Mouse (Mus musculus): Measurements from ENCODE around the gene Maea. TPM values are rescaled to one million over a fixed set of nuclear protein-coding genes. Genes with fewer than 3 reads are reported as not detected.

Maea gene
- polyA plus RNA-seq, 1 experiment from 2014 or later, result 141 TPM

DNA sequence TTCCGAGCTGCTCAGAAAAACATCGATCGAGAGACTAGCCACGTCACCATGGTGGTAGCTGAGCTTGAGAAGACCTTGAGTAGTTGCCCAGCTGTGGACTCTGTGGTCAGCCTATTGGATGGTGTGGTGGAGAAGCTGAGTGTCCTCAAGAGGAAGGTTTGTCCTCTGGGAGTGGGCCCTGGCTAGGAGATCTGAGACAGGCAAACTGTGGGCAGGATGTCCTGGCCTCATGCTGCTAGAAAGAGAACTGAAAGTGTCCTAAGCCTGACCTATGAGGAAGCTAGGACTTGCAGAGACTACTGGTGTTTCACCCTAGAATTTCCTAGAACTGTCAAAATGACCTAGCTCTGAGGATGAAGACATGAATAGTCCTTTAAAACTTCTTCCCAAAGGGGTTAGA, 23.2 kb downstream of the Maea start:
- Histone ChIP-seq H3K4me1 (replicated peaks) (peaks cover 7% of the 10 kb centered on the region), H3K4me3 (replicated peaks) (no peak overlapping the region), H3K27me3 (no peaks in the 10 kb centered on the region), H3K4me2 (no peak overlapping the region), H3K27ac (no peak overlapping the region), H3K9ac (replicated peaks) (no peak overlapping the region), H3K36me3 (peaks cover 55% of the 10 kb centered on the region), H3K9me3 (no peaks in the 10 kb centered on the region)
- ATAC-seq (ENCODE audit: insufficient number of reproducible peaks, insufficient read depth, low FRiP score, low TSS enrichment, low read depth), result no peak
- WGBS, result 95% methylated on average over 4 of the region's 4 CpGs

DNA sequence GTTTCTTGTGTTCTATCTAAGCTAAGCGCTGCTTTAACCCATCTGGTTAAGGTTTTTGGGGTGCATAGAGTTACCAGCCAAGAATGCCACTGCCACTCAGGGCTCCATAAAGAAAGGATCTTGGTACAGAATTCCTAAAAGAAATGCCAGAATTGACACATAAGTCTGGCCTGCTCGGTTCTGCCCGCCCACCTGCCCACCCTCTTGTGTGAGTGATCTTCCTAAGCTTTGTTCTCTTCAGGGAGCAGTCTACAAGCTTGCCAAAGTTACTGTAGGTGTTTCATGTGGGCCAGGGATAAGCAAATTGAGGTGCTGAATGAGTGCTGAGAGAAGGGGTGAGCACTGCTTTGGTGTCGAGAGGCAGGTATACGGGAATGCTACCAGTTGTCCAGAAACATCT, 28.0 kb downstream of the Maea start:
- H3K4me2 ChIP-seq, result no peak overlapping the region
- 95% methylated on average over 5 of the region's 5 CpGs for WGBS
- no peak overlapping the region for H3K4me3 ChIP-seq (replicated peaks)
- no peak overlapping the region for H3K27ac ChIP-seq
- no peaks in the 10 kb centered on the region for H3K9me3 ChIP-seq
- no peak overlapping the region for H3K9ac ChIP-seq (replicated peaks)
- no peak for ATAC-seq (ENCODE audit: insufficient number of reproducible peaks, insufficient read depth, low FRiP score, low TSS enrichment, low read depth)
- H3K36me3 ChIP-seq, result peaks cover 100% of the 10 kb centered on the region
- no peaks in the 10 kb centered on the region for H3K27me3 ChIP-seq
- no peaks in the 10 kb centered on the region for H3K4me1 ChIP-seq (replicated peaks)

DNA sequence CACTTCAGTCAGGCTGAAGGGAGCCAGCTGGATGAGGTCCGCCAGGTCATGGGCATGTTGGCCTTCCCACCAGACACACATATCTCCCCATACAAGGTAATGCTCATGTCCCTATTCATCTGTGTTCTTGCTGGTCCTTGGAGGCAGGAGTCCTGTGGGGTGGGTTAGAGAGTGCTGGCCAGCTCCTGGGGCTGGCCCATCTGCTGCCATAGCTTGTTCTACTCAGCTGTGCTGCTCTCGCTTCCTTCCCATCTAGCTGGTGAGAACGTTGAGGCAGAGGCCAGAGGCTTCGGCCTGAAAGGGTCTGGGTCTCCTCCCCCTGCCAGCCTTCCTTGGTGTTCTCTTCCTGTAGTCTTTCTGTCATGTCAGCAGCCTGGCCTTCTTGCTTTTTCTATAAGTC, 33.3 kb downstream of the Maea start:
- WGBS, result 89% methylated on average over 4 of the region's 4 CpGs
- no peak overlapping the region for H3K9ac ChIP-seq (replicated peaks)
- no peak overlapping the region for H3K4me2 ChIP-seq
- no peak overlapping the region for H3K4me3 ChIP-seq (replicated peaks)
- no peaks in the 10 kb centered on the region for H3K9me3 ChIP-seq
- no peak overlapping the region for H3K27ac ChIP-seq
- no peaks in the 10 kb centered on the region for H3K4me1 ChIP-seq (replicated peaks)
- peaks cover 100% of the 10 kb centered on the region for H3K36me3 ChIP-seq
- no peaks in the 10 kb centered on the region for H3K27me3 ChIP-seq
- no peak for ATAC-seq (ENCODE audit: insufficient number of reproducible peaks, insufficient read depth, low FRiP score, low TSS enrichment, low read depth)

DNA sequence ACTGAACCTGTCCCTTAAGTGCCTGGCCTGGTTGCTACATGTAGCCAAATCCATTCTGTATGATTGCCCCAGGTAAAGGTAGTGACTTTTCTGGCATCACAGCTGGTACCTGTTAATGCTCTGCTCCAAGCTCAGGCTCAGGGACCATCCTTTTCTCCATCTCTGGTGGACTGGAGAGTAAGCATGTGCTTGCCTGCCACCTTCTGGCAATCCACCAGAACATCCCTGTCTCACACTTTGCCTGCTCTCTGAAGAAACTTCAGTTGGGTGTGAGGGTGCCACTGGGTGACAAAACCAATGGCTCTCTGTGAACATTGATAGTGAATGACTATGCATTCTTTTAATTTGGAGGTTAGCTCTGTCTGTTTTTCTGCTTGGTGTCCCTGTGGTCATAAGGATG, 35.8 kb downstream of the Maea start:
- Histone ChIP-seq H3K9ac (replicated peaks) (no peak overlapping the region), H3K27ac (no peak overlapping the region), H3K36me3 (peaks cover 87% of the 10 kb centered on the region), H3K4me2 (no peak overlapping the region), H3K4me3 (replicated peaks) (no peak overlapping the region), H3K9me3 (no peaks in the 10 kb centered on the region), H3K4me1 (replicated peaks) (no peaks in the 10 kb centered on the region), H3K27me3 (no peaks in the 10 kb centered on the region)
- no peak for ATAC-seq (ENCODE audit: insufficient number of reproducible peaks, insufficient read depth, low FRiP score, low TSS enrichment, low read depth)

DNA sequence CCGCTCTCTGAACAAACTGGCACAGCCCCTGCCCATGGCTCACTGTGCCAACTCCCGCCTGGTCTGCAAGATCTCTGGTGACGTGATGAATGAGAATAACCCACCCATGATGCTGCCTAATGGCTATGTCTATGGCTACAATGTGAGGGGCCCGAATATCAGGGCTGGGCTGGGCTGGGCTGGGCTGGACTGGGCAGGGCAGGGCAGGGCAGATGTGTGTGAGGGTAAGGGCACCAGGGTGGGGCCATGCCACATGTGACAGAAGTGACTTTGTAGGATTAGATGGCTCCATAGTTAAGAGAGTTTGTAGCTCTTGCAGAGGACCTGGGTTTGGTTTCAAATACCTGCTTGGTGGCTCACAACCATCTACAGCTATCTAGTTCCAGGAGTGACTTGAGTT, 36.4 kb downstream of the Maea start:
- 94% methylated on average over 4 of the region's 4 CpGs for WGBS
- Histone ChIP-seq H3K9ac (replicated peaks) (no peak overlapping the region), H3K27ac (no peak overlapping the region), H3K36me3 (peaks cover 81% of the 10 kb centered on the region), H3K9me3 (no peaks in the 10 kb centered on the region), H3K4me3 (replicated peaks) (no peak overlapping the region), H3K4me1 (replicated peaks) (no peaks in the 10 kb centered on the region), H3K27me3 (no peaks in the 10 kb centered on the region), H3K4me2 (no peak overlapping the region)
- no peak for ATAC-seq (ENCODE audit: insufficient number of reproducible peaks, insufficient read depth, low FRiP score, low TSS enrichment, low read depth)

DNA sequence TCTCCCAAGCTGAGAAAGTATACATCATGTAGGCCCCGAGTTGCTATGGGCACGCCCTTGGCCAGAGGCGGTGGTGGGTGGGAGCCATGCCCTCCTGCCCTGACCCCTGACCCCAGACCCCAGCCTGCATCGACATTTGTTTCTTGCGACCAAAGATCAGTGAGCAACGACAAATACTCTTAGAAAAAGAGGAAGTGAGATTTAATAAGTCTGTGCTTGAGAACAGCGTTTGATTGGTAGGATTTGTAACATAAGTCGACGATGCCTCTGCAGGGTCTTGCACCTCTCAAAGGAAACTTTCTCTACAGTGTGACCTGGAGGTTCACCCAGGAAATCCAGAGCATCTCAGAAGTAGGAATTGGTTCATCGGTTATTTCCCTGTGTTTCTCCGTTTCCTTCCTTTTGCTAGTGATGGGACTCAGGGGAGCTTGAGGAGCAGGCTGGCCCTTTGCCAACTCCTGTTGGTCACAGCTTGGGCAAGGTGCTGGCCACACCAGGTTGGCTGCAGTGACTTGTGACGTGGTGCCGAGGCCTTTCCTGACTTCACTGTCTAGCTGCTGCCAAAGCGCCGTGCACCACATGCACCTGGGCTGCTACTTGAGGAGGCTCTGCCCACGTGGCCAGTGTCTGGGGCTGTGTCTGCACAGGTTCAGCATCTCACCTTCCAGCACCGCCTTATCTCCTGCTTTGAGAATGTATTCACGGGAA, 37.2 kb downstream of the Maea start:
- 89% methylated on average over 18 of the region's 18 CpGs for WGBS
- no peak overlapping the region for H3K27ac ChIP-seq
- H3K36me3 ChIP-seq, result peaks cover 73% of the 10 kb centered on the region
- peaks cover 6% of the 10 kb centered on the region for H3K4me1 ChIP-seq (replicated peaks)
- no peaks in the 10 kb centered on the region for H3K27me3 ChIP-seq
- H3K4me2 ChIP-seq, result no peak overlapping the region
- no peaks in the 10 kb centered on the region for H3K9me3 ChIP-seq
- no peak overlapping the region for H3K9ac ChIP-seq (replicated peaks)
- no peak overlapping the region for H3K4me3 ChIP-seq (replicated peaks)
- no peak for ATAC-seq (ENCODE audit: insufficient number of reproducible peaks, insufficient read depth, low FRiP score, low TSS enrichment, low read depth)

DNA sequence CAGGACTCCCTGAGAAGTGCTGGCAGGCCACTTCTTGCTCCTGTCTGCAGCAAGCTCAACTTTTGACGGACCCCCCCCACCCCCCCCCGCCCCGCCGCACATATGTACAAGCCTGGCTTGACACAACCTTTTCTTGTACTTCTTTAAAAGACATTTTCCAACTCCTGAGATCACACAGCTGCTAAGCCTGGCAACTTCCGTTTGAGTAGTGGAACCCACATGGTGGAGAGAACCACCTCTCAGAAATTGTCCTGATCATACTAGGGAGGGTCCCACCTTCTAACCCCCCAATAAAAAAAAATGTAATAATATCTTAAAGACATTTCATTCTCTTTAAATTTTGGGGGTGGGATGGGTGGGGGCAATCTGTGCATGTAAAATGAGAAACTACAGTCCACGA, 41.9 kb downstream of the Maea start:
- no peak for ATAC-seq (ENCODE audit: insufficient number of reproducible peaks, insufficient read depth, low FRiP score, low TSS enrichment, low read depth)
- Histone ChIP-seq H3K4me3 (replicated peaks) (peak overlapping the region; percentile 65), H3K27ac (no peak overlapping the region), H3K9ac (replicated peaks) (peak overlapping the region; percentile 66), H3K4me2 (peak overlapping the region; percentile 82), H3K4me1 (replicated peaks) (peaks cover 18% of the 10 kb centered on the region), H3K27me3 (no peaks in the 10 kb centered on the region), H3K36me3 (peaks cover 38% of the 10 kb centered on the region), H3K9me3 (no peaks in the 10 kb centered on the region)
- 57% methylated on average over 6 of the region's 6 CpGs for WGBS

DNA sequence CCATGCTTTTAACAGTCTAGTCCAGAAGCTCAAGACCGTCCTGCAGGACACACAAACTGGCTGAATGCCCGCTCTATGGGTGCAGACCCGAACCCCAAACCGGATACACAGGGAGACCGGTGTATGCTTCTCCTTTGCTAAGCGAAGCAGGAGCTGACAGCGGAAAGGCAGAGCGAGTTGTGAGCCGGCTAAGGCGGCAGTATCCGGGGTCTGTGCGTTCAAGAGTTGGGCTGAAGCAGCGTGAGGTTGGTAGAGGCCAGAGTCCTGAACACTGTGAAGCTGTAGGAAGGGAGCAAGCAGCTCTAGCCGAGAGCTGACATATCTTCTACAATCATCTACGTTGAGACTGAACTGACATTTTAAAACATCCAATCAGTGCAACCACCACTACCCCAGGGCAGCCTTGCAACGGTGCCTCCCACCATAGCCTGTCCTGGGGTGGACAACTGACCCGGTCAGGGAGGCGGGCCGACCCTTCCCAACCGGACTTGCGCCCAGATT, 42.5 kb downstream of the Maea start:
- Histone ChIP-seq H3K36me3 (peaks cover 32% of the 10 kb centered on the region), H3K4me3 (replicated peaks) (peak overlapping the region; percentile 65), H3K9ac (replicated peaks) (peak overlapping the region; percentile 66), H3K4me1 (replicated peaks) (peaks cover 18% of the 10 kb centered on the region), H3K4me2 (peak overlapping the region; percentile 82), H3K27me3 (no peaks in the 10 kb centered on the region), H3K9me3 (no peaks in the 10 kb centered on the region), H3K27ac (peak overlapping the region; percentile 93)
- peak; percentile 21; the same call in 1 of the 2 replicates for ATAC-seq (ENCODE audit: insufficient number of reproducible peaks, insufficient read depth, low FRiP score, low TSS enrichment, low read depth)
- 2% methylated on average over 21 of the region's 21 CpGs for WGBS

DNA sequence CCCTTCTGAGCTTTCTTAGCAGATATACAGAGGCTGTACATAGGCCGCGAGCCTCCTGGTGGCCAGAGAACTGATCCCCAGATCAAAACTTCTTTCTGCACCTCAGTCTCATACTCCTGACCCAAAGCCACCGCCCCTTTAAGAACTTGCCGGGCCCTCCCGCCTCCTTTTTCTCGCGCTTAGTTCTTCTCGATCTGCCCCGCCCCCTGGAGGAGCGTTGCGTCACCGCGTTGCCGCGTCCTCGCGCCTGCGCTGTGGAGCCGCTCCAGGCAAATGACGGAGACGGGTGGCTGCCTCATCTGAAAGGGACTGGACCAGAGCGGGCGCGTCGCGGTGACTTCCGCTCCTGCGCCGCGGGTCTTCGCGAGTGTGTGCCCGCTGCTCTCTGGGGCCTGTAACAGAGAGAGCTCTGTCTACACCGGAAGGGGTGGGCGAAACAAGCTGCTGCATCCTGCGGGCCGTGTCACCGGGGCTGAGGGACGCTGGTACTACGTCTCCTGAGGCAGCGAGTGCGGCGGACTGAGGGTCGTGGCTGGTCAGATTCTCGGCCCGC, 43.1 kb downstream of the Maea start, which contains the start of gene Uvssa:
Uvssa (plus strand) TSS at position 248 of the 553 bp plus-strand sequence.
- Histone ChIP-seq H3K4me3 (replicated peaks) (peak within 1 kb of the TSS; percentile 65), H3K27ac (peak within 1 kb of the TSS; percentile 93), H3K27me3 (no peaks in the 10 kb centered on the region), H3K9me3 (no peaks in the 10 kb centered on the region), H3K9ac (replicated peaks) (peak within 1 kb of the TSS; percentile 69), H3K4me2 (peak within 1 kb of the TSS; percentile 82), H3K36me3 (peaks cover 26% of the 10 kb centered on the region), H3K4me1 (replicated peaks) (peaks cover 18% of the 10 kb centered on the region)
- WGBS, result under 1% methylated on average over 46 of the region's 46 CpGs
- peak; percentile 95 for ATAC-seq (ENCODE audit: insufficient number of reproducible peaks, insufficient read depth, low FRiP score, low TSS enrichment, low read depth)

DNA sequence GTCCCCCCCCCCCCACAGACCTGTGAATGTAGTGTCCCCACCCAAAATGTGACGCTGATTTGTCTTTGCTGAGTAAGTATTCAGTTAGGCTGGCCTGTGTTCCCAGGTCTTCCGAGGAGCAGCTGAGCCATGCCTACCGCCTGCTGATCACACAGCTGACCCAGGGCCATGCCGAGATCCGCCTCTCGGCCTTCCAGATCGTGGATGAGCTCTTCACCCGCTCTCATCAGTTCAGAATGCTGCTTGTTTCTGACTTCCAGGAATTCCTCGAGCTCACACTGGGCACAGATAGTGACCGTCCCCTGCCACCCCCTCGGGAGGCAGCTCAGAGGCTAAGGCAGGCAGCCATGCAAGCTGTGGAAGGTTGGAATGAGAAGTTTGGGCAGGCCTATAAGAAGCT, 52.2 kb downstream of the Maea start:
- 86% methylated on average over 11 of the region's 11 CpGs for WGBS
- Histone ChIP-seq H3K27ac (no peak overlapping the region), H3K27me3 (no peaks in the 10 kb centered on the region), H3K9ac (replicated peaks) (no peak overlapping the region), H3K4me3 (replicated peaks) (no peak overlapping the region), H3K4me2 (no peak overlapping the region), H3K36me3 (peaks cover 53% of the 10 kb centered on the region), H3K9me3 (no peaks in the 10 kb centered on the region), H3K4me1 (replicated peaks) (no peaks in the 10 kb centered on the region)
- ATAC-seq (ENCODE audit: insufficient number of reproducible peaks, insufficient read depth, low FRiP score, low TSS enrichment, low read depth), result no peak

DNA sequence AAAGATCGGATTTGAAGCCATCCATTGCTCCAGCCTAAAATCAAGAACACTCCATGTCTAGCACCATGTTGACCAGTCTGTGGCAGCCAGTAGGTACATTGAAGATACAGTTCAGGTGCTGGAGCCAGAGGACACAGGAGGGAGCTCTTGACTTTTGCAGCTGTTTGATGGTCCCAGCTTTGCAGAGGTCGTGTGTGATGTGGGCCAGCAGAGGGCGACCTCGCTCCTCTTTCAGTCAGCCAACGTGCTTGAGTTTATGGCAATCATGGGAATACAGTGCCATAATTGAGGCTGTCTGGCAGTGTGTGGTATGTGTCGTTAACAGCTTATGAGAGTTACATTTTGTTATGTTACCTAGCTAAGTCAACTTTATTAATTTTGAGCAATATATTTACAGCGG, 58.5 kb downstream of the Maea start:
- WGBS, result 11% methylated on average over 7 of the region's 7 CpGs
- Histone ChIP-seq H3K9ac (replicated peaks) (no peak overlapping the region), H3K27me3 (peaks cover 12% of the 10 kb centered on the region), H3K27ac (no peak overlapping the region), H3K4me3 (replicated peaks) (no peak overlapping the region), H3K36me3 (peaks cover 42% of the 10 kb centered on the region), H3K4me2 (no peak overlapping the region), H3K9me3 (no peaks in the 10 kb centered on the region), H3K4me1 (replicated peaks) (peaks cover 5% of the 10 kb centered on the region)
- peak; percentile 66 for ATAC-seq (ENCODE audit: insufficient number of reproducible peaks, insufficient read depth, low FRiP score, low TSS enrichment, low read depth)

DNA sequence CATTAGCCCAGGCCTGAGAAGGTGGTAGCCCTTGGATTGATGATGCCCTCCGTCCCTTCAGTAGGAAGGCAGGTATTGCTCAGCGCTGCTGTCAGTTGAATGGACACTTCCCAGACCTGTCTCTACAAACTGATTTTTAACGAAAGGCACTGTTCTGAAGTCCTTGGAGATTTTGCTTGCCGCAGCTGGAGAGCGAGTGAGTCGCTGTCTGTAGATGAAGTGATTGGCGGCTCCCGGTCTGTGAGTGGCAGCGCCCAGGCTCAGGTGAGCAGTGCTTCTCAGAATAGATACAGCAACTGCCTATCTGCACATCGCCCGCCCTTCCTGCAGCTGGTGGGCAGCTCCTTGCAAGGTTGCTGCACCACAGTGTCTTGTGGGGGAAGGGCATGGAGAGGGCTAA, 60.4 kb downstream of the Maea start:
- Histone ChIP-seq H3K27ac (no peak overlapping the region), H3K27me3 (peaks cover 12% of the 10 kb centered on the region), H3K4me3 (replicated peaks) (no peak overlapping the region), H3K4me2 (no peak overlapping the region), H3K9me3 (no peaks in the 10 kb centered on the region), H3K4me1 (replicated peaks) (peaks cover 5% of the 10 kb centered on the region), H3K9ac (replicated peaks) (no peak overlapping the region), H3K36me3 (peaks cover 28% of the 10 kb centered on the region)
- WGBS, result 86% methylated on average over 11 of the region's 11 CpGs
- no peak for ATAC-seq (ENCODE audit: insufficient number of reproducible peaks, insufficient read depth, low FRiP score, low TSS enrichment, low read depth)
